Mouse (Mus musculus): ENCODE measurements at regions not wholly inside any gene's neighbourhood (a gene's known extent, or its start where the extent isn't known, plus 50 kb on each side); places are given as distances from the start of the nearest gene placed in this dataset.
A peak's percentile ranks its signal among the peaks of the same experiment; 100 is the strongest.

DNA sequence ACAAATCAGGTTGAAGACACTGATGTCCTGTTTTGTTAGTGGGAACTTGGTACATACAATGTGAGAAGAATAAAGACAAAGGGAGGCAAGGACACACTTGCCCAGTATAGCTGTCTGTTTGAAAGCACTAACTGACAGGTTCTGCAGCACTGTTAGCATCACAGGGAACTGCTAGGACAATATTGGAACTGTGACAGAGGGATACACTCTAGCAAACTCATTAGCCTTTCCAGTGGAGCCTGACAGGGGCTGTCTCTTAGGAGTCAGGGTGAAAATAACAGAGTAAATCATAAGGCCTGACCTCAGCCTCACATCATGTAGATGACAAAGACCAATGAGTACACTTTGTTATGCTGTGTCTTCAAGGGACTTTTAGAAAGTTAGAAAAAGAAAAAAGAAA is 82.8 kb upstream of the Ufl1 start:
- TF ChIP-seq POLR2A (IDR thresholded peaks at IDR 0.05; ENCODE audit: extremely low read depth, insufficient read depth, low read length) = no peak
- no peak for TF ChIP-seq CTCF (IDR thresholded peaks at IDR 0.05; ENCODE audit: low read depth, low read length)
- Histone ChIP-seq H3K27ac (replicated peaks; ENCODE audit: insufficient read depth, low read depth, low read length) (no peak overlapping the region), H3K4me3 (ENCODE audit: insufficient read depth, low read depth, low read length) (no peak overlapping the region)

DNA sequence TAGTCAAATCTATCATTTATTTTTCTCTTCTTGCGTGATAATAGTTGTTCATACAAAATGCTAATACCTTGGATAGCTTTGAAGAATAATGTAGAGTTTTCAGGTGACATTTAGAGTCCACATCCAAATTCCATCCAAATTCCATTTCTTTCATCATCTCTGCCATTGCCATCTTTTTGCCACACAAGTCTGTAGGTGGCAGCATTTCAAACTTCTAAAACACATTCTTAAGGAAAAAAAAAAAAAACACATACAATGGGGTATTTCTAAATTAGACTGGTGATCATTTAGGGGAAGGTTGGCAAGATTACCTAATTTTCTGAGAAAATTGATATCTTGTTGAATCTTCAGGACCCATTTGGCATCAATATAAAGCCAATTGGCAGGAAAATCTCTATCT is 56.0 kb upstream of the Ufl1 start:
- Histone ChIP-seq H3K4me1 (ENCODE audit: control insufficient read depth, insufficient read depth, low read length) (no peaks in the 10 kb centered on the region), H3K36me3 (ENCODE audit: control insufficient read depth, insufficient read depth, low read length) (no peaks in the 10 kb centered on the region), H3K27ac (replicated peaks; ENCODE audit: insufficient read depth, low read depth, low read length) (no peak overlapping the region), H3K9ac (ENCODE audit: low read depth, low read length) (no peak overlapping the region), H3K79me2 (ENCODE audit: control insufficient read depth, insufficient read depth, low read length) (no peaks in the 10 kb centered on the region), H3K4me3 (ENCODE audit: insufficient read depth, low read depth, low read length) (no peak overlapping the region), H3K27me3 (ENCODE audit: control insufficient read depth, insufficient read depth, low read length) (no peaks in the 10 kb centered on the region)
- TF ChIP-seq POLR2A (IDR thresholded peaks at IDR 0.05; ENCODE audit: extremely low read depth, insufficient read depth, low read length) = no peak
- DNase-seq (ENCODE audit: extremely low read depth, low read depth, low spot score) = peak; percentile 12
- WGBS = 87% methylated on average over 1 of the region's 1 CpGs

More for the DNA sequence above, 82.8 kb upstream of the Ufl1 start:
- H3K9ac ChIP-seq (ENCODE audit: low read depth, low read length) = no peak overlapping the region
- no peak for DNase-seq (ENCODE audit: extremely low read depth, low read depth, low spot score)
- no peaks in the 10 kb centered on the region for H3K27me3 ChIP-seq (ENCODE audit: control insufficient read depth, insufficient read depth, low read length)
- H3K79me2 ChIP-seq (ENCODE audit: control insufficient read depth, insufficient read depth, low read length) = no peaks in the 10 kb centered on the region
- H3K36me3 ChIP-seq (ENCODE audit: control insufficient read depth, insufficient read depth, low read length) = no peaks in the 10 kb centered on the region
- no peaks in the 10 kb centered on the region for H3K4me1 ChIP-seq (ENCODE audit: control insufficient read depth, insufficient read depth, low read length)
